In the genomic region with DNA sequence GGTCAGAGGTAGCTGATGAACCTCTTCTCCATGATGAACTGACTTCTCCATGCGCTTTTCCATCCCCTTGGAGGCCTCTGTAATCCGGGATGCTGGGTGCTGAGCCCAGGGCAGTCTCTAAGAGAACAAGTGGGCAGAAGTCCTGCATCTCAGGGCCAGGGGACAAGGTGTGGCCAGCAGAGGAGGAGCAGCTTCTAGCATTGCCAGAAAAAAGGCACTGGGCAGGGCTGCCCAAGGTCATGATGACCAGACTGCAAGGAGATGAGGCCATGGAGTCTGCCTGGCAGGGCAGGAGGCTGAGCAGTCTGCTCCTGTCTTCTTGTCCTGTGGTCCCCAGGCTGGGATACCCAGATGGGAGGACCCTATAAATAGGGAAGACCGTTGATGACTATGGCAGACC, we compare ENCODE assay signal across 16 mouse cellular contexts.
"Had no signal": no experiment of that assay in that cellular context is flagged by ENCODE, and none has a peak within 500 bp of the region (broad histone marks: within the 10 kb centered on the region; RNA-seq: fewer than 3 reads in every experiment).

No protein-coding gene starts in this region.

- H3K4me2 ChIP-seq: liver, embryonic 11.5 days; liver, embryonic 15.5 days; midbrain, embryonic 12.5 days; stomach, embryonic 15.5 days had no signal

- H3K9ac ChIP-seq: liver, embryonic 15.5 days; midbrain, embryonic 12.5 days; stomach, embryonic 15.5 days had no signal

- ATAC-seq: lung, postnatal 0 days had no signal

- DNase-seq: kidney, adult 11 months; kidney, adult 9 months; kidney, postnatal 36 days; layer of hippocampus, adult 9-11 months; layer of hippocampus, postnatal 36 days; lung, adult 2 months; lung, postnatal 4 days; right cerebral cortex, postnatal 14 days; thymus, adult 2 months; thymus, postnatal 25 days had no signal

- H3K4me3 ChIP-seq: liver, embryonic 15.5 days; midbrain, embryonic 12.5 days; stomach, embryonic 15.5 days had no signal

- H3K27ac ChIP-seq: kidney, postnatal 0 days; liver, embryonic 15.5 days; midbrain, embryonic 12.5 days; stomach, embryonic 15.5 days had no signal

- H3K36me3 ChIP-seq: liver, embryonic 15.5 days; midbrain, embryonic 12.5 days; stomach, embryonic 15.5 days had no signal

- H3K27me3 ChIP-seq: liver, embryonic 15.5 days; midbrain, embryonic 12.5 days; stomach, embryonic 15.5 days had no signal

- H3K4me1 ChIP-seq: stomach, embryonic 15.5 days had no signal

- H3K9me3 ChIP-seq: liver, embryonic 15.5 days; midbrain, embryonic 12.5 days; stomach, embryonic 15.5 days had no signal
